Mouse (Mus musculus): ENCODE data around the gene Rabgap1l.
A peak's percentile ranks its signal among the peaks of the same experiment; 100 is the strongest.

The Rabgap1l gene

DNA sequence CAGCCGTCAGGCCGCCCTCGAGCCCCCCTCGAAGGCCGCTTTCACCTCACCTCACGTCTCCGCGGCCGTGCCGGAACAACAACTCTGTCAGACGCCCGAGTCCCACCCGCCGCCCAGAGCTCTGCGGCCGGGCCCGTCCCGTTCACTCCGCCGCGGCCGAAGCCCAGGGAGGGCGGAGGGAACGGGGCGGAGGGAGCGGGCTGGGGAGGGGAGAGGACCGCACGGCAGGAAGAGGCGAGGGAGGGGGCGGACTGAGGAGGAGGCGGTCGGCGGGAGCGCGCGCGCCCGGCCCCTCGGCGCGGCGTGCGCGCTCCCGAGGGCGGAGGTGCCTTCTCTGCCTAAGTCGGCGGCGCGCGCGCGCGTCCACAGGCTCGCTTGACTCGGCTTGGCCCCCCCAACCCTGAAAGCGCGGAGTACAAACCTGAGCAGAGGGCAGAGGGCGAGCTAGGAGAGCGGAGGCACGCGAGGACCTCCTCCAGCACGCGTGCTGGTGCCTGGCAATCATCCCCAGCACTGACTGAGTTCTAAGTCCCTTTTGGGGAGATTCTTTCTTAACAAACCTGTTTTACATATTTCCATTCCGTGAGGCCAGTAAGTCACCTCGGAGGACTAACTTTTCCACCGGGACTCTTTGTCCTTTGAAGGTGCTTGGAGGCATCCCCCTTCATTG, at the start of gene Rabgap1l:
Rabgap1l (minus strand) TSS at position 526 of the 670 bp plus-strand sequence.
- peak; percentile 92 for DNase-seq

DNA sequence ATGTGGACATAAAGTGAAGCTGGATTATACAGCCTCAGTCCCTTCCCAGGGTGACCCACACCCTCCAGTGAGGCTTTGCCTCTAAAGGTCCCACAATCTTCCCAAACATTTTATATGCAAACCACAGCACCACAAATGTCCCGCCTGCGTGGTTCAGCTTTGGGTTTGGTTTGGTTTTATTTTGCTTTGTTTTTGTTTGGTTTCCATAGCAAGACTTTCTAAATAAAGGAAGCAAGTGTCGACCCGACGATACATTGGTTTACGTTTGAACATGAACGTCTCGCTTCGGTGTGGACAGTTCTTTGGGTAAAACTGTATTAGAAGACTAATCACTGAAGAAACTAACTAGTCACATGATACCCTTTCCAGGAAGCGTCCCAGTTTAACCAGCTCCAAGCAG, 49.6 kb upstream of the Rabgap1l start:
- DNase-seq, result no peak

DNA sequence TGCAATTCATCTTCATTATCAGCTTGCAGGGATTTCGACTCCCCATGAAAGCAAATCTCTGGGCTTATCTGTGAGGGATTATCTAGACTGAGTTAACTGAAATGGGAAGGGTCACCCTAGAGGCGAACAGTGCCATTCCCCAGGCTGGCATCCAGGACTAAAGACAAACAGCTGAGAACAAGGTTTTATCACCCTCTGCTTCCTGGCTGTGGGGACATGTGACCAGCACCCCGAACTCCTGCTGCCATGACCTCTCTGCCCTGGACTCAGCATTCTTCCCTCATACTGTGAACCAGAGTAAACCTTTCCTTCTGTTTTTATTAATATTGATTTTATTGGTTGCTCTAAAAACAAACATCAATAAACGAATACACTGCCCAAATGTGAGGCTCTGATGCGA, 47.6 kb upstream of the Rabgap1l start:
- no peak for DNase-seq

DNA sequence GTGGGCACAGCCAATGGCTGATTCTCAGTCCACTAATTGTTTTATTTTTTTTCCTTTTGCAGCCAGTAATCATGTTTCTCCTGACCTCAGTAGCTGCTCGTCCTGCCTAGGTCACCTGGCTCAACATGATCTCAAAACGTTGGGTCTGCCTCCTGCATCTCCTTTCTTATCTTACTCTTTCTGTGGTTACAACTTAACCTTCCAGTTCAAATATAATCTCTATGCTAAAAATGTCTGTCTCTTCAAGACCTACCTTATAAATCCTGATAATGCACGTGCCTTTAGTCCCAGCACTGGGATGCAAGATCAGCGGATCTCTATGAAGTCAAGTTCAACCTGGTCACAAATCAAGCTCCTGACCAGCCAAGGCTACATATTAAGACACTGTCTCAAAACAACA, 46.1 kb upstream of the Rabgap1l start:
- no peak for DNase-seq

DNA sequence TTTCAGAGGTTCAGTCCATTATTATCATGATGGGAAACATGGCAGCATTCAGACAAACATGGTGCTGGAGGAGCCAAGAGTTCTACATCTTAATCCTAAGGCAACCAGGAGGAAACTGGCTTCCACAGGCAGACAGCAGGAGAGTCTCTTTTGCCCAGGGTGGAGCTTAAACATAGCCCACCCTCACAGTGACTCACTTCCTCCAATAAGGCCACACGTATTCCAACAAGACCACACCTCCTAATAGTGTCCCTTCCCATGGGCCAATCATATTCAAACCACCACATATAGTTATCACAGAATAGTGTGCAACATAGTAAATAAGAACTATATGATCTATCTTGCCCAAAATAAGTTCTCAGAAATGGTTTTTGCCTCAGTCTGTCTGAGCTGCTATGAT, 41.4 kb upstream of the Rabgap1l start:
- no peak for DNase-seq

DNA sequence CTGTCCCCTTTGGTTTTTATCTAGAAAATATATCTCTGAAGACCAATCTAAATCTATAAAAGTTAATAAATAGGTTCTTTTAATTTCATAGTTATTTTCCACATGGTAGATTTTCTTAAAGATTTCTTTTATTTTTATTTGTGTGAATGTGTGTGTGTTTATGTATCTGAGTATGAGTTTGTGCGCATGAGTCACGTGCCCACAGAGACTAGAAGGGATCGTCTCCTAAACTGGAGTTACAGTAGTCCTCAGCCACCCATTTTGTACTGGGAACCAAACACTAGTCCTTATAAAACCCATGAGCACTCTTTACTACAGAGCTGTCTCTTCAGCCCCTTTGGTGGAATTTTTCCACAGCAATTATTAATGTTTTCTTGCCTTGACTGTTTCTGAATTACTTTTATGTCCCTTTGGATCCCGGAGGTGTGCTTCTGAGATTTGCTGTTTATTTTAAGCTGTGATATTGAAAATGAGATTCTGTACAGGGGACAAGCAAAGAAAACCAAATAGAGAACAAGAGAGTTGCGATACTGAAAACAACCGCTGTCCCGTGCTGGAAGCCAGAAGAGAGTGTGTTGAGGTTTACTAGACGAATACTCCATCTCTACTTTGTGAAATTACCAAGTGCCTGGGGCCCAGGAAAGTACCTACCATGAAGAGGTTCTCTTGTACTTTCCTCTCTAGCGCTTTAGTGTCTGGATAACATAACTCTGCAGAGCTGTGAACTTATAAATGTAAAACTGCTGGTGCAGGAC, 39.4 kb upstream of the Rabgap1l start:
- no peak for DNase-seq

DNA sequence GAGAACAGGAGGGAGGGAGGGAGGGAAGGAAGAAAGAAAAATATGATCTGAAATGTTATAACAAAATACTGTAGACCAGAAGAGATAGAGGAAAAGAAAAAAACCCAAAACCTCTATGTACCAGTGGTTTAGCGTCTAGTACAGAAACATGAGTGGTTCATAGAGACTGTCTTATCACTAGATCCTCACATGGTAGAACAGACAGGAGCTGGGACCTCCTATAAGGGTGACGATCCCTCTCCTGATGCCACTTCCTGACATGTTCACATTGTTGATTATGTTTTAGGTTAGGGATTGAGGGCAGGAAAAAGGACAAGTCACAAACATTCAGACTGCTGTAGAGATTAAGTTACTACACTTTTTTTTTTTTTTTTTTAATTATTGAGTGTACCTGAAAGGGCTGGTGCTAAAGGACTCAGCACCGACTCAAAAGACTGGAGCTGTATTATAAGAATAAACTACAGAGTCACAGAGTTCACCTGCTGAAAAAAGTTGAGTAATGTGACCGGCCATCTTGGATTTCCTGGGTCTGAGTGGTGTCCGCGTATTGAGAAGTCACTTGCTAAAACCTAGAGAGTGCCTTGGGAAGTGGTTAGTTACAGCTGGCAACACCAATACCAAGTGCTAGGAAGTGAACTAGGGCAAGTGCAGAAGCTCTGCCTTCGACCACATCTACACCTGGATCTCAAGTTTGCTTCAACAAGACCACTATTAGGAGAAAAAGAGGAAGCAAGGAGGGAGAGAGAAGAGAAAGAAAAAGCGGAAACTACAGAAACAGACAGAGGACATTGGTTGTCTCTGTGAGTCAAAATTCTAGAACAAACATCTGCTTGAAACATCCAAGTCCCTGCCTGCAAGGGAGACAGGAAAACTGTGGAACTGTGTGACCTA, 37.8 kb upstream of the Rabgap1l start:
- no peak for DNase-seq

DNA sequence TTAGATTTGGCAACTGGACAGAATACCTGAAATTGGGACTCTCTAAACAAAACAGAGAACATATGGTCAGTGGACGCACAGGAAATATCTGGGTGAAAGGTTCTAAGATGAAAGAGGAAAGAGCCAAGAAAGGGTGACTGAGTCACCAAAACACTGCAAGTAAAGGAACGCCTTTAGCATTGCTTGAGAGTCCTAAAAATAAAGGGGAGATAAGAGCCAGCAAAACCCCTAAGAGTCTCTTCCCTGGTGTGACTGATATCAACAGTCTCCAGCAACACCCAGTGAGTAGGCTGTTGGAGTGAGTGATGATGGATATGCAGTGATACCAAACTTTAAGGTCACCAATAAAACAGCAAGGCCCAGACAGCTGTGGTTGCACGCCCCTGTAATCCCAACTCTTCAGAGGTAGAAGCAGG, 32.4 kb upstream of the Rabgap1l start:
- DNase-seq, result no peak

DNA sequence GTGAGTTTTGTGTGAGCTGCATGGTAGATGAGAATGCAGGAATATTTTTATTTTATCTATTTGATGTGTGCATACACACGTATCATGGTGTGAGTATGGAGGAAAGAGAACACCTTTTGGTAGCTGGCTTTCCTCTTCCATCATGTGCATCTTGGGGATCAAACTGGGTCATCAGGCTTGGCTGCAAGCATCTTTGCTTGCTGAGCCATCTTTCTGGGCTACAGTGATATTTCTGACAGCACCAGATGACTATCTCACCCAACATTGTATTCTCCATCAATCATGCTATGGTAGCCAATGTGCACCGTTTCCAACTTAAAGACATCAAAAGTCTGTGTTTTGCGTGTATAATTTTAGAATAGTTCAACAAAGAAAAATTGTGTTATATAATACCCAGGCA, 30.6 kb upstream of the Rabgap1l start:
- no peak for DNase-seq

DNA sequence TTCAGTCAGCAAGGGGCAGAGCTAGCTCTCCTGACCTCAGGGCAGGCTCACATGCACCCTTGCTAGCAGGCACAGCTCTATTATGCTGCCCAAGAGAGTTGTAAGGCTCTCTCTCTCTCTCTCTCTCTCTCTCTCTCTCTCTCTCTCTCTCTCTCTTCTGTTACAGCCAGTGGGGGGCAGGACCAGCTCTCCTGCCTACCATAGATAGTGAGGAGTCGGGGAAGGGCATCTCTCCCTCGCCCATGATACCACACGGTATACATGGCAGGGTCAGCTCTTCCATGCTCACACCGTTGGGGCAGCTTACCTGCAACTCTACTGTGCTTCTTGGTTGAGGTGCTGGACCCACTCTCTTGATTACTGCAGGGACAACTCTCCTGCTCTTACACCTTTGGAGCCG, 21.2 kb upstream of the Rabgap1l start:
- no peak for DNase-seq

DNA sequence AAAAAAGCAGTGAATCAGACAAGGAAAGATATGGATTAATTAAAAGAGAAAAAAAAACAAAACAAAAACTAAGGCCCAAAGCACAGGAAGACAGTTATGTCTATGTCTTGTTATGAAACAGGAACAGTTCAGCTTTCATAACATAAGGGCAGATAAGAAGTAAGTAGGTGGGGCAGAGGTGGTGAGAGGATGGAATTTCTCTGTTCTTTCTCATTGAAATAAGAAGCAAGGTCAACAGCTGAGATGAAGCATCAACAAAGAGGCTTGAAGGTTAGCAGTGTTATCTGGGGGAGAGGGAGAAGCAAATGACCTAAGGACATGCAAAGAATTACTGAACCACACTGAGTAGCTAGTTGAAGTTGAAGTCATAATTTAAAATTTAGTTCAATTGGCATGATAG, 19.4 kb upstream of the Rabgap1l start:
- no peak for DNase-seq

DNA sequence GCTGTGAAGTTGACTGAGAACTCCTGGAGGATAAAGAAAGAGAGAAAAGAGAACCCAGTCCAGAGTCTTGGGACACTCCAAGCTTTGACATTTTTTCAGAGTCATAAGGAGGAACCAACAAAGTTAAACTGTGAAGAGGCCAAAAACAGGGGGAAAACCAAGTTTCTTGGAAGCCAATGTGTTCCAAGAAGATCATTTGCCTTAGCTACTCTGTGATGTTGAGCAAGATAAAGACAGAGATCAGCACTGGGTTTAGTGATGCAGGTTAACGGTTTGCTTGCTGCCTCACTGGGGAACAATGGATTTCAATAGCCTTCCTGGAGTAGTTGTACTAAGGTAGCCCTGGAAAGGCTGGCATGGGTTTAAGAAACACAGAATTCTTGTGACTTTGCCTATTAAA, 18.9 kb upstream of the Rabgap1l start:
- no peak for DNase-seq

DNA sequence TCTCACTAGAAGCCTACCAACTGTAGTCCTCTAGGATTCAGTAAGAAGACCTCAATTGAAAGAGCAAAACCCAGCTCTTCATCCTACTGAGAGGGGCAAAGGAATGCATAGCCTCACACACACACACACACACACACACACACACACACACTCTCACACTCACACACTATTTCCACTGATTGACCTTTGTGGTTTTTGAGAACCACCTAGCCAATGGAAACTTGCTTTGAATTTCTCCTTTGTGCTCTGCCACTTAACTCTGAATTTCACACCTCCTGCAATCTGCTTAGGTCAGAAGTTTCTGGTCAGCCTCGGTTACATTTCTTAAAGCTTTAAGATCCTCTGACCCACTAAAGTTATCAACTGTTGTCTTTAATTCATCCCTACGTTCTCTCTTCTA, 12.3 kb upstream of the Rabgap1l start:
- DNase-seq, result no peak

DNA sequence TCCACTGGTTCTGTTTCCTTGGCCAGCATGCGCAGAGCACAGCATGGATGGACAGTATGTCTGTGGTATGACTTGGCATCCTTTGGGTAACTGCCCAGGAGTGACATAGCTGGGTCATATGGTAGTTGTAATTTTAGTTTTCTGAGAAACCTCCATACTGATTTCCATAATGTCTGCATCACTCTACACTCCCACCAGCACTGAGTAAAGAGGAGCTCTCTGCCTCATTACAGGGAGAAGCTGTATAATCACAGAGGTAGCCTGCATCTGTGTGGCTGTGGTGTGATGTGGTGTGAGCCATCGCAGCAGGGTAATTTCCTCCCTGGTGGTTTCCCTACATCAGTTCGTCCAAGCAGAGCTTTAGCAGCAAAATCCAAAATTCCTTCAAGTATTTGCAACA, 7.0 kb upstream of the Rabgap1l start:
- no peak for DNase-seq

DNA sequence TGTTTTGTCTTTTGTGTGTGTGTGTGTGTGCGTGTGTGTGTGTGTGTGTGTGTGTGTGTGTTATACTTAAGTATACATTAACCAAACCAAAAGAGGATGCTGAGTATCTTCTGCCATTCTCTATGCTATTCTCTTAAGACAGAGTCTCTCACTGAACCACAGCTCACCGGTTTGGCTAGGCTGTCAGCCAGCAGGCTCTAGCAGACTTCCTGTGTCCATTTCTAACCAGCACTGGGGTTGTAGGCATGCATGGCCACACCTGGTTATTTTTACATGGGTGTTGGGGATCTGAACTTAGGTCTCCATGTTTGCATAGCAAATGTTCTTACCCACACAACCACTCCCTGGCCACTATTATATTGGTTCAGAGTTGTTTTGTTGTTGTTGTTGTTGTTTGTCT, 2.0 kb upstream of the Rabgap1l start:
- DNase-seq, result no peak

DNA sequence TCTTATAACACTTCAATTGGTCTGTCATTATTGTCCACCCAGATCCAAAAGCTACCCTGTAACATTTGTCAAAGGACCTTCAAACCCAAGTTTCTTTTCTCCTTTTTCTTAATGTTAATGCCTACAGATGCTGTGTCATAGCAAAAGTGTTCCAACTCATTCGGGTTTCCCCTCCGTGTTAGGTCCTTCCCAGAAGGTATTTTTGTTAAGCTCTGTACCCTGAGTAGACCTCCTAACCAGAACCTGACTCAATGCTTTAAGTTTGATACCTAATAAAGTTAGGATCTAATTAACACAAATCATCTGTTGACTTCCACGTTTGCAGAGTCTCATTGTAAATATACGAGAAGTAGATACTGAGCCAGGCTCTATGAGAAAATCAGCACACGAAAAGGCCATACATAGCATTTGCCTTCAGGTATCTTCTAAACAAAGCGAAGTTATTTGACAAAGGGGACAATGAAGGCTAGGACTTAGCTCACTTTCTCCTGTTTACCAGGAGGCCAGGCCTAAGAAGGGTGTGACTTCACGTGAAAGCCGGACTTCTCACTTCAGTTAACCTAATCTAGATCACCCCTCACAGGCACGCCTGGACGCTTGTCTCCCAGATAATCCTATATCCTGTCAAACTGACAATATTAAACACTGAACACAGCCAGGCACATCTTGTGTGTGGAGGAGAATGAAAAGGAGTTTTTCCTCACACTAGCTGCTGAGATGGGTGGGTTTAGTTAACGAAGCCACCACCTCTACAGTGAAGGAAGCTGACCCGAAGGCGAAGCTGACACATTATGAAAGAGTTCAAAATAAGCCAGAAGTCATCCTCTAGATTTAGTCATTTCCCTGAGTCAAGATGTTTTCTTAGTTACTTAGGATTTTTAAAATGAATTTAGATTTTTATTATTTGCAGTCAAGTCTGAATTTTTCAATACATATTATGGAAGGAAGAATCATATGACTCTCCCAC, 1.1 kb upstream of the Rabgap1l start:
- no peak for DNase-seq

DNA sequence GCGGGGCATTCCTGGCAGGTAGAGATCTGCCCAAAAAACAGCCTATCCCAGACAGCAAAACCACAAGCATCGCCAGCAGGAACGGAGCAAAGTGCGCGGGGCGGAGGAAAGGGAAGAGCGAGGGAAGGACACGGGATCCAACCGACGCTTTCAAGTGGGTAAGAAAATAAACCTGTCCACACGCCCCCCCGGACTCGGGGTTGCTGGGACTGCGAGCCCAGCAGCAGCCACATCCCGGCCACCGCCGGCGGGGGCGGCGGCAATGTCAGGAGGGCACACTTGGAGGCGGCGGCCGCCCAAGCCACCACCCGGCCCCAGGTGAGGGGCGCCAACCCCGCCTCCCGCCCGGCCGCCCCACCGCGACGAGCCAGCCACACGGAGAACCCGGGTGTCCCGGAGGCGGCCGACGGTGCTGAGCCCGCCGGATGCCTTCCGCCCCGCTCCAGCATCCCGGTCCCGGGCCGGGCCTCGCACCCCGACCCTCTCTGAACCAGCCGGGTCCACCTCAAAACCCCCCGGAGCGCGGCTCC, 790 bp downstream of the Rabgap1l start:
- DNase-seq, result peak; percentile 74

DNA sequence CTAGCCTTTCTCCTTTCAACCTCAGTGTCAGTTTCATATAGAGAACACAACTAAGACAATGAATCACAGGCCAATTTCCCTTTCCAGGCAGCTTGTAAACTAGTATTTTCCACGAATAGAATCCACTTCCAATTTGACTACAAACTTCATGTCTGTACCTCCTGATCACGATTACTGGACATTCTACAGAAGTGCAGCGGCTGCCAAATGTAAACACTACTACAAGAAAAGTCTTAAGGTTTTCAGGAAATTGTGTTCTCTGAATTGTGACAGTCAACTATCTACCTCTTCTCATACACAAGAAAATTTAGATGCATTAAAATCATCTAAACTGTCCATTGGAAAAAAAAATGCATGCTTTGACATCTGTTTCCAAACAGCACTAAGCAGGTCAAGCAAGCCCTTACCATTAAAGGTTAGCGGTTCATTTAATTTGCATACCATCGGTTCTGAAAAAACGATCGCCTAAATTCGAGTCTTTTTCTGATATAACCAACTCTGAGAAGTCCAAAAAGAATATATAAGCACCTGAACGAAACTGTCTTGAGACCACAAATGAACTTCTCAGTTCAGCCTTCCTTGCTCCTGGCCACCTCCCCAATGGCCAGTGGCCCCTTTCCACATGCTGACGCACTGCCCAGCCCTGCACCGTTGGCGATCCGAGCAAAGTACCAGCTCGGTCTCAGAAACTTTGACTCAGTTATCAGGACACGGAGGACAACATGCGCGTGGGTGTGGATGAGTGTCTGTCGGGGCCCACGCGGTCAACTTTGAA, 1.4 kb downstream of the Rabgap1l start:
- no peak for DNase-seq

DNA sequence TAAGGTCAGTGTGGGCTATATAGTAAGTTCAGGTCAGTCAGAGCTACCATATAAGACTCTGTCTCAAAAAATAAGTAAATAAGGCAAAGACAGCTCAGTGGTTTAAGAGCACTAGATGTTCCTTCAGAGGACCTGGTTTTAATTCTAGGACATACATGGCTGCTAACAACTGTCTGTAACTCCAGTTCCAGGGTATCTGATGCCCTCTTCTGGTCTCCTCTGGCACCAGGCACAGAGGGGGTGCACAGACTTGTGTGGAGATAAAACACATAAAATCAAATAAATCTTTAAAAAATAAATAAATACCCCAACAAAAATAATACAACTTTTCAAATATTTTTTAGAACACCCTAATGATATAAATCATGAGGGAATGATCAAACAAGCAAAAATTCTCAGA, 2.4 kb downstream of the Rabgap1l start:
- DNase-seq, result no peak

DNA sequence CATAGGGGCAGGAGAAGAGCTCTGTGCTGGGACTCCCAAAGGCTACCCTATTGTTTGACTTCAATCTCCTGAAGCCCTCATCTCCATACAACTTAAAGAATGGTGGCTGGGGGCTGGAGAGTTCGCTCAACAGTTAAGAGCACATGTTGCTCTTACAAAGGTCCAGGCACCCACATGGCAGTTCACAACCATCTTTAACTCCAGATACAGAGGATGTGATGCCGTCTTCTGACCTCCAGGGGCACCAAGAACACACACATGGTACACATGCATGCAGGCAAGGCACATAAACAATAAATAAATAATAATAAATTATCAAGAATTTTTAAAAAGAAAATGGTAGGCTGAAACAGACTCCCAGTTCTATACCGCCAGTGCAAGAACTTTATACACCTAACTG, 3.1 kb downstream of the Rabgap1l start:
- no peak for DNase-seq

DNA sequence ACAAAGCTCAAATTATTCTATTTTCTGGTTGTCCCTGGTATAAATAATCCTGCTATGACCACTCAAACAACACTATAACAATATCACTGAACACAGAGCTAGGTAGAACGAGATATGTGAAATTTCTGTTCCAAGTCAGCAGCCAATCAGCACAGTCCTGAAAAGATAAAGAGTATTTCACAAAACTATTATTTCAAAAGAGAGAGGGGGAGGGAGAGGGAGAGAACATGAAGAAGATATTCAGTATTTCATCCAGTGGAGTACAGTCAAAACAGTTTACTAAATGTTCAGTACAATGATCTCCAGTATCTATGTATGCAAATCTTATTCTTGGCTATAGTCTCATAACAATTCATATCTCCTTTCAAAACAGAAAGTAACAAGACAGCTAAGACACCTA, 5.1 kb downstream of the Rabgap1l start:
- DNase-seq, result no peak

All from kidney, adult 11 months (tissue).